Mouse (Mus musculus): ENCODE data around the gene Fbxl13.
"Not testable (repeated sequence)": the region's sequence is repeated elsewhere in the genome, so short reads cannot be mapped to it uniquely, and the experiment has no call there.

Gene Fbxl13

DNA sequence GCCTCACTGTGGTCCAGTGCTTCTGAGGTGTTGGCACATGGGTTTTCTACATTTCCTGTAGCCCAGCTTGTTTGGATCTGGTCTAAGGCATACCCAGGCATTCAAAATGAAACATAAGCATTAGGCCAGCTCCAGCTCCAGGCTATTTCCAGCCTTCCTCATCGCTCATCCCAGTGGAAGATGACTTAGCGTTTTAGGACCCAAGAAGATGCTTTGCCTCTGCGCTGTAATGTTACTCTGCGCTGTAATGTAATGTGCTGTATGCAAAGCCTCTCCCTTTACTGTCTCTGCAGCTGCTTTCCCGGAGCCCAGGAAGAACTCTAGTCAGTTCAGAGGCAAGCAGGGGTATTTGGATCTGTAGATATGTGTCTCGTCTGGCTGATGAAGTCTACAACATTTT is 12.6 kb upstream of the Fbxl13 start:
- DNase-seq (ENCODE audit: low read depth, low spot score): no peak

DNA sequence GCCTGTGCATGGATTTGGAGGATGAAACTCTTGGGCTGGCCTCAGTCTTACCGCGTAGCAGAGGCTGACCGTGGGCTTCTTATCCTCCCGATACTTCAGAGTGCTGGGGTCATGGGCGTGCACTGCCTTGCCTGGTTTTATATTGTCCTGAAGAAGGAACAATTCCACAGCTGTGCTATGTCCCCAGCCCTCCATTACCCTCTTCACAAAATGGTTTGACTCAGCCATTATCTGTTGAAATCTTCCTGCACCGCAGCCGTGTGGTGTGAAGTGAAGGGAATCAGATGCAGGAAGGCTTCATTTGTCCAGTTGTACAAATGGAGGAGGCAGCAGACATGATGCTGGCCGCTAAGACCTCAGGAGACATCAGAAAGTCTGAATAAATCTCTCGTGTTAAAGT is 11.5 kb upstream of the Fbxl13 start:
- DNase-seq (ENCODE audit: low read depth, low spot score): no peak

- no peak for DNase-seq (ENCODE audit: low read depth, low spot score)
Observed at GRCm38 (mm10) chr5:21651885-21652612, 6.6 kb upstream of the Fbxl13 start.

GRCm38 (mm10) chr5:21650736-21651135 is 5.3 kb upstream of the Fbxl13 start:
- DNase-seq (ENCODE audit: low read depth, low spot score): no peak

- DNase-seq (ENCODE audit: low read depth, low spot score): no peak
Observed at GRCm38 (mm10) chr5:21646133-21646491, 678 bp upstream of the Fbxl13 start.

DNA sequence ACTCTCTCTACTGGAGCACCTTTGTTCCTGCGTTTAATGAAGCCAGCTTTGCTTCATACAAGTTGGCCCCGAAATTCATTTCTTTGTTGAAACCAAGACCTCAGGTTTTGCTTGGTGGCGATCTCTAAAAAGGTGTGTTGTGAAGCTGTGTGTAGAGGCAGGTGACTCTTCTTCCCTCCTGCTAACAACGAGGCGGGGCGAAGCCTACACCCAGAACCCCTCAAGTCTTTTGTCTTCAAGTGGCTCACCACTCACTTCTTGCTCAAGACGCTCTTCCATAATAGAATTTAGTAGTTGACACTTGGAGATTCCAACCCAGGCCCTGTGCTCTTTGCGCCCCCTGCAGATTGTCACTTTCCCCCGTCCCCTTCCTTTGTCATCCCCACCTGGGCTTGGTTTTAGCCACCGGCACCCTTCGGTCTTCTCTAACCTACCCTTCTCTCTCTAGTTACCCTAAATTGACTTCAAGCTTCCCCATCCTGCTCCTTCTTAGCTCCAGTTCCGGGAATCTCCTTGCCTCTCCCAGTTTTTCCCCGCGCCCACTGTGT is 469 bp downstream of the Fbxl13 start:
- DNase-seq (ENCODE audit: low read depth, low spot score): no peak

DNA sequence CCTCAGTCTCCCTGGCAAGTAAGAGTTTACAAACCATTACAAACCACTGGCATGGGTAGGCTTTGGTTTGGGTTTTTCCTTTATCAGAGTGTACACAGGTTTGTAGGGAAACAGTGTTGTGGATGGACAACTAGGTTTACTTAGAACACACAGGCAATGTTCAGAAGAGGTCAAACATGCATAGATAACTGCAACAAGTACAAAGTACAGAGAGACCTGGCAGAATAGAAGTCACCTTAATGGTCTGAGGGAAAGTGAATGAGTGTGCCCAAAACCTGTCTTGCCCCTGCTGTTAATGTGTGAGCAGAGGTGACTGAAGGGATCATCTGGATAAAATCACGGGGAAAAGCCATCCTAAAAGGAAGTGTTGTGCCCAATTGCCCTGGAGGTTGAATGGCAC is 1.8 kb downstream of the Fbxl13 start:
- no peak for DNase-seq (ENCODE audit: low read depth, low spot score)

DNA sequence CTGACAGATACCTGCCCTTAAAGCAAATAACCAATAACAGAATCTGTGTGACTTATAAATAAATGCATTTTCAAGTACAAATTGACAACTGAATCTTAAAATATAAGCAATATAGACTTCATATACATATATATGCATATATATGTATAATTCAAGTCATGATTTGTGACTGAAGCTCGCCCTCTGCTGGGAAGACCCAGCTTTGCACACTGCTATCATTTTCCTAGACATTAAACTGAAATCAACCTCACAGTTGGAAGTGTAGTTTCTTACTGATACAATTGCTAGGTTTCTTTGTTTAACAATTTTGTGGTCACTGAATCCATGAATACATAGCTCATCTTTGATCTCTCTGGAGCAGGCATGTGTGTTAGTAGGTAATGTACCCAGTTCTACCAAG is 4.5 kb downstream of the Fbxl13 start:
- DNase-seq (ENCODE audit: low read depth, low spot score): no peak

DNA sequence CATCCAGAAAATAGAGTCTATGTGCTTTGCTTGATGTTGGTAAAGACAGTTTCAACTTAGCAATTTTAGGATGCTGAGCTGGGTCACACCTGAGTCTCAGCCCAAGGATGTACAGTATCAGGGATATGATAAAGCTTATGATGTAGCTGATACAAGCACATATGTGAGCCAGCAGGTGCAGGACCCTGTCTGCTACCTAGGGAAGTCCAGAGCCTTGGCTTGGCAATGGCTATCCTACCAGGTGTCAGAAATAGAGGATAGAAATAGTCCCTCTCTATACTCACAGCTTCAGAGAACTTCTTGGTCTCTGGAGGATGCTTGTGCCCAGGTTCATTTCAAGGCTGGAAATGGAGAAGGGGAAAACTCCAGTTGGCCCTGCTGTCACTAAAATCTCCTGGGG is 19.5 kb downstream of the Fbxl13 start:
- no peak for DNase-seq (ENCODE audit: low read depth, low spot score)

DNA sequence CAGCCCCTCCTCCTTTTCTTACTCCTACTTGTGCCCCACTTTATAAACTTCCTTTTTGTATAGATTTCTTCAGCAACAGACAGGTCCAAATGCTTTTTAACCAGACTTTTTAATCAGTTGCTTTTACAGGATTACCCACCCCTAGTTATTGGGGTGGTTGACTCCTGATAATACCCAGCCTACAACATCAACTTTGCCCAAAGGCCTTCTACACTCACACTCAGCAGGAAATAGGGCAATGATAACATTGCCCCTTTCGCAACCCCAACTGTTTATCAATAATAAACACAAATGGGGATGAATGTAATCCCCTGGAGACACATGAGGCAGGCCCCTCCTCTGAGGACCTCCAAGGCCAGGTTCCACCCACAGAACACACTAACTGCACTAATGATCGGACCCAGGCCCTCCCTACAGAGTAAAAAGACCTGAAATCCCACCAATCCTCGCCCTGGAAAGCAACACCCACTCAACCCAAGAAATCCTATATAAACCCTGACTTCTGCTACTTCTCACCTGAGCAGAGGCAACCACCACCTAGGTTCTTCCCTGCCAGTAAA is 28.9 kb downstream of the Fbxl13 start:
- no peak for DNase-seq (ENCODE audit: low read depth, low spot score)

GRCm38 (mm10) chr5:21614299-21614698 is 31.1 kb downstream of the Fbxl13 start:
- not testable (repeated sequence) for DNase-seq (ENCODE audit: low read depth, low spot score)

DNA sequence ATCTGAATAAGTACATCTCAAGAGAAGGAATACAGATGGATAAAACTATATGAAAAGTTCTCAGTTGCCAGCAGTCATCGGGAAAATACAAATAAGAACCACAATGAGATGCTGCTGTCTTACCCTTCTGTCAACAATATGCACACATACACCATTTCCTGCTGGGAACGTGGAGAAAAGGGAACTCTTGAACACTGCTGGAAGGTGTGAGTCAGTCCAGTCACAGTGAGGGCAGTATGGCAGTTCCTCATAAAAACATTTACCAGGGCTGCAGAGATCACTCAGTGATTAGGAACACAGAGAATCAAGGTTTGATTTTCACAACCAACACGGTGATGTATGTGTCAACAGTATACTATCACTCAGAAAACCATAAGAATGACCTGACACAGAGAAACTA is 34.4 kb downstream of the Fbxl13 start:
- DNase-seq (ENCODE audit: low read depth, low spot score): no peak

DNA sequence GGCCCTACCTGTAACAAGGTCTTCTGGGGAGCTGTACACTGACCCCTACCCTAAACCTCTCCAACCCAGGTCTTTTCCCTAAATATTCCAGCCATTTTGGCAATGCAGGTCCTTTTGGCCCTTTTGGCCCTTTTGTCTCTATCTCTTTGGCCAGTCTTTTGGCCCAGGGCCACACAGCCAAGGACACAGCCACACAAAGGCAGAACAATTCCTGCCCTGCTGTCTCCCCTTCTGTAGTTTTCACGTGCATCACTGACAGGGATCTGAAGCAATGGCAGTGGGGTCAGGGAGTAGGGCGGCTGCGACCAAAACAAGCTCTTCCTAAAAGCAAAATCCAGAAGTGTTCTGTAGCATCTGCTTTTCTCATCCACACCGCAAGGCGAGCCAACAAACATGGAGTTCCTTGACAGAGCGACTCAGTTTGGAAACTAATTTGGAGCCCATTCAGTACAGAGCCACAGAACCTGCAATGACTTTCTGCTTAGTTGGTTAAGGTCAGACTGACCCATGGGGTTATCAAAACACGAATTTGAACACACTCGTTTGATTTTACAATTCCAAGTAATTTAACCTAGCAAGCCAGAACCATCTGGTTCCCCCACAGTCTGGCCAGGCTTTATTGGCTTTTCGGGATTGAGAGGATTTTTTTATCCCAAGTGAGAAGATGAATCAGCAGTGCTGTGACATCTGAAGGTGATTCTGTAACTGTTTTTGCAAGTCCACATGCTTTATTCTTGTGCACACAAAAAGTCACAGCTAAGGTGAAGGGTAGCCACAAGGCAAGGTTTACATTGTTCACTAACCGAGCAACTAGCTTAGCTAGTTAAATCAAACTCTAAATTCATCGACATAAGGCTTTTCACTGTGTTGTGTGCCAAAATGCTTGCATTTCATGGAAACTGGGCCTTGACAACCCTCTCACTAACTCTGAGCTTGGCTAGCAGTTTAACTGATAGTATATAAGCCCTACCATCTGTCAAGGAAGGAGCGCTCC is 36.8 kb downstream of the Fbxl13 start:
- peak; percentile 84 for DNase-seq (ENCODE audit: low read depth, low spot score)

- no peak for DNase-seq (ENCODE audit: low read depth, low spot score)
Observed at GRCm38 (mm10) chr5:21605936-21606335, 39.5 kb downstream of the Fbxl13 start.

DNA sequence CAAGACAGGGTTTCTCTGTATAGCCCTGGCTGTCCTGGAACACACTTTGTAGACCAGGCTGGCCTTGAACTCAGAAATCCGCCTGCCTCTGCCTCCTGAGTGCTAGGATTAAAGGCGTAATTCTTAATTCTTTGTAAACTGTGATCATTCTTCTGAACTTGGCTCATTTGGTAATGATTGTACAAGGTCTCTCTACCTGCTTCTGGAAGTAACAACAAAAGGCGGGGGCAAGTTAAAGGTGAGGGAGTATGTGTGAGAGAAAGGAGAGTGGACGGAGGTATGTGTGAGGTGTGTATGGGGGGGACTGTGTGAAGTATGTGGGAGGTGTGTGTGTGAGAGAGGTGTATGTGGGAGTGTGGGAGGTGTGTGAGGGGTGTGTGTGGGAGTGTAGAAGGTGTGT is 45.5 kb downstream of the Fbxl13 start:
- DNase-seq (ENCODE audit: low read depth, low spot score): no peak

GRCm38 (mm10) chr5:21599536-21599935 is 45.9 kb downstream of the Fbxl13 start:
- DNase-seq (ENCODE audit: low read depth, low spot score): not testable (repeated sequence)

- DNase-seq (ENCODE audit: low read depth, low spot score): no peak
Observed at GRCm38 (mm10) chr5:21593201-21593709, 52.2 kb downstream of the Fbxl13 start.

- DNase-seq (ENCODE audit: low read depth, low spot score): no peak
Observed at GRCm38 (mm10) chr5:21592106-21592505, 53.3 kb downstream of the Fbxl13 start.

DNA sequence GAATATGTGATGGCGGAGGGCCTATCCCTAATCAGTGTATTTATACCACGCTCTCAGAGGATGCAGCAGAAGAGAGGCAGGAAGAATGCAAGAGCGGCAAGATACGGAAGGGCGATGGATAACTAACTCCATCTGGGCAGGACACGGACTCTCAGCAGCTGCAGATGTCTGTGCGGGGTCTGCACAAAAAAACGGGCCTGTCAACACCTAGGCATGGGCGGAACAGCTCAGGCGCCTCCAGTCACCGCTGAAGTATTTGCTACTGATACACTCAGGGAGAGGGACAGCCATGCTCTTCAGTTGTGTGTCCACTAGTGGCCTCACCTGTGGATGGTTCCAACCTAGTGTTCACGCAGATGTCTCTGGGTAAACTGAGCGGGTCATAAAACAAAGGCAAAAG is 57.2 kb downstream of the Fbxl13 start:
- DNase-seq (ENCODE audit: low read depth, low spot score): no peak

DNA sequence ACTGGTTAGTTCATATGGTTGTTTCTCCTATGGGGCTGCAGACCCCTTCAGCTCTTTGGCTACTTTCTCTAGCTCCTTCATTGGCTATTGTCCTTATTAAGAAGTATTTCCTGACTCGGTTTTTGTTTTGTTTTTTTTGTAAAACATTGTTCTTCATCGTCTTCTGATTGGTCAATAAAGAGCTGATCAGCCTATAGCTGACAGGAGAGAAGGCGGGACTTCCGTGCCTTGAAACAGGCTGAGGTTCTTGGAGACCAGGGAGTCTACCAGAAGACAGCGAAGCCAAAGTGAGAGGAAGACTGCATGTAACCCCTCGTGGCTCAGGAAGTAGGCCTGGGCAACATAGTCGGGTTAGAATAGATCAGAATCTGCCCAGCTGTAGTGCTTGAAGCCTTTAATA is 57.8 kb downstream of the Fbxl13 start:
- no peak for DNase-seq (ENCODE audit: low read depth, low spot score)

GRCm38 (mm10) chr5:21586763-21587162 is 58.7 kb downstream of the Fbxl13 start:
- DNase-seq (ENCODE audit: low read depth, low spot score): no peak

DNA sequence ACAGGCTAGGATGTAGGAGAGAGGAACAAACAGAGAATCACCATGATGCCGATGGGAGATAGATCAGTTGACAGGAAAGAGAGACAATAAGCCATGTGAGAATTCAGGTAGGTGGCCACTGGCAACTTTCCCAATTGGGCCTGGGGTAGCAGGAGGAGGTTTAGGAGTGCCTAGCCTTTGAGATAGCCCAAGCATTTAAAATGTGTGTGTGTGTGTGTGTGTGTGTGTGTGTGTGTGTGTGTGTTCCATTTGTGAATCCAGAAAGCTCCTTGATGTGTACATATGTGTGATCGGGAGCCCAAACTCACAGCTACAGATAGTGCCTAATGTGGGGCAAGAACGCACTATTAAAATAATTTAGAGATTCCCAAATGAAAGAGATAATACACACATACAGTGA is 67.3 kb downstream of the Fbxl13 start:
- DNase-seq (ENCODE audit: low read depth, low spot score): no peak
